Mouse (Mus musculus) lung, adult 10 weeks (tissue): ENCODE data around the gene C2cd2. TPM values are rescaled to one million over a fixed set of nuclear protein-coding genes. Genes with fewer than 3 reads are reported as not detected.

Experiments
- polyA plus RNA-seq: library from polyadenylated mRNA; stranded (reverse); fragments of 350-450 nt; fragmentation: Illumina TruSeq; extraction: RNeasy Lipid Tissue Mini Kit (QIAGEN cat#74804); gene quantifications from one replicate; pipeline ENCODE4 v1.2.3, GENCODE M21; 2014; ENCODE audit warnings: low read depth, low replicate concordance; ENCODE audit not compliant: insufficient read depth

Gene C2cd2
- polyA plus RNA-seq, result 15.3 TPM

DNA sequence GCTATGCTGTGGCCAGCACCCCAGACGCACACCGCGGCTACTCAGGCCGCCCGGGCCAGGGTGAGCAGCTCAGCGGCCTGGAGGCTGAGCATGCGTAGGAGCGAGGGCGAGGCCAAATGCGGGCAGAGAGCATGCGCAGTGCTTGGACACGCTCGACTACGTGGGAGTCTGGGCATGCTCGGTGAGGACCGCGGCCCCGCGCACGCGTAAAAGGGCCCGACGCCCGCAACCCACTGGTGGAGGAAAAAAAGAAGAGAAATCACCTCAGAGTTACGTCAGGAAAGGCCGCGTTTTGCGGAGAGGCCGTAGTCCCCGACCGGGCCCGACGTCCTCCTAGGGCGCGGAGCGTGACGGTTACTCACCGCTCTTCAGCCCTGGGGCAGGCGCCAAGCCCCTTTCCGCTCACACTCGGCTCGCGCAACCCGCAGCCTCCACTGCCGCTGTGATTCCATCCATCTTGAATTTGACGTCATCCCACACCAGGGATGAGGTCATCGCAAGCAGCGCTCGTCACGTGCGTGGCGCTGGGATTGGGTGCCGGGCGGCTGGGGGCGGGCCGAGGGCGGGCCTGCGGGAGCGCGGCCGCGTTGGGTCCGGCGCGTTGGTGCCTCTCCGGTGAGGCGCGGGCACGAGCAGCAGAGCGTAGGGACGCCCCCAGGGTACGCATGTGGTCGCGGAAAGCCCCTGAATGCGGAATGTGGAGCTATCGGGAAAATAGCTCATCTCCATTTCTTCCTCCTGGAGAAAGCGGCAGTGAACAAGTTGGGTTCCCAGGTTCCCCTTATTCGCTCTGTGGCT, at the start of gene C2cd2, which contains the start of gene Zbtb21:
TSS of gene C2cd2 (minus strand) at position 448 of the 798 bp plus-strand sequence.
TSS of gene Zbtb21 (minus strand) at position 472 of the 798 bp plus-strand sequence.

DNA sequence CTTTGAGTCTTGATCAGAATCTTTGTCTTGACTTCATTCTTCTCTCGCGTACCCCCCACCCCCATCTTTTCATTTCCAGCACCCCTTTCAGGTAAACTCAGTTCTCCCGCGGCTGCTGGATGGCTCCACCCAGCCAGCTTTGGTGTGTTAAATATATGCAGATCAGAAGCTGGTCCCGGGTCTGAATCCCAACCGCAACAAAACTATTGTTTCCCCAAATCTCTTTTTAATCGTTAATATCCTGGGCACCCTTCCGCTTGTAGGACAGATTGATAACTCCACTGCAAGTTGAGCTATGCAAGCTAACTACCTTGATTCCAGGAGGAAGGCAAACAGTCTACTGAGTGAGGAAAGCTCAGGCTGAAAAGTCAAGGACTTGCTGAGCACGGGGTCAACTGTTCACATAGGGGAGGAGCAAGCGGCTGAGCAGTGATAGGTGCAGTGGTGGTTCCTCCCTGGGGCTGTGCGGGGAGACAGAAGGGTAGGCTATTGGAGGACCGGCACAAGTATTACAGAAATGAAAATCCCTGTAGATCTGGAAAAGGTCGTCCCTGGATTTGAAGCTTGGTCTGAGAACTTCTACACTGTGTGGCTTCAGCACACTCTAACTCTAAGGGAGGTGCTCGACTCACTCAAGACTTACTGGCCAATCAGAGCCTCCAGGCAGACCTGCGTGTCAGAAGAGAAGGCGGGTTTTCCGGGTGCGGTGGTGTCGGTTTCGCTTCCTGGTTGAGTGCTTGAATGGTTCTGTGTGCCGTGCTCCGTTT, 34.4 kb upstream of the C2cd2 start, which contains the start of gene B230307C23Rik:
TSS of gene B230307C23Rik (plus strand) at position 700 of the 767 bp plus-strand sequence.

DNA sequence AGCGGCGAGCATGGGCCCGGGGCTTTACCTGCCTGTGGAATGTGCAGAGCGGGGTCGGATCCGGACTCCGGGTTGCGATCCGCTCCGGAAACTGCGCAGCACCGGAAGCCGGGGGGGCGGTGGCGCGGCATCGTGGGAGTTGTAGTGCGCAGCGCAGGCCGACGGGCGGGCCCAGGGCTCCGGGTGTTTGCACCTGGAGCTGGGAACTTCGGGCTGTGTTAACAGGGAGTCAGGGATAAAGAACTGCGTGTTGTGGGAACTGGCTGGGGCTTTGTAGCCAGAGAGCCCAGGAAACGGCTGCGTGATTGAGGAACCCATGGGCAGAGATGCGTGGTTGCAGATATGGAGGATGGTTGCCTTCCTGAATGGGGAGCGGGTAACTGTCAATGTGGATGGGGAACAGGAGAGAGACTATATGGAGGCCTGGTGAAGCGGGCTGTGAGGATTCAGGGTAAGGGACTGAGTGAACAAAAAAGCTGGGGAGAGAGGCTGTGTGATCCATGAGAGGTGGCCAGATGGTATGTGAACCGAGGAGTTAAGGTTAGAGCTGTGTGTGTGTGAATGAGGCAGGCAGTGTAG, 110.6 kb downstream of the C2cd2 start, which contains the start of gene Prdm15:
TSS of gene Prdm15 (minus strand) at position 110 of the 579 bp plus-strand sequence.

Other genes with a start within 250 kb of the C2cd2 start
- gene Ripk4, start 198.8 kb downstream of the C2cd2 start, polyA plus RNA-seq, result 8.9 TPM
- 1.7 TPM for gene Prdm15, start 110.7 kb downstream of the C2cd2 start, polyA plus RNA-seq
- 6.9 TPM for gene Zbtb21, start within 50 bp of the C2cd2 start, polyA plus RNA-seq
- 6.8 TPM for gene B230307C23Rik, start 34.7 kb upstream of the C2cd2 start, polyA plus RNA-seq
- gene A630089N07Rik, start 119.9 kb upstream of the C2cd2 start, polyA plus RNA-seq, result 1.2 TPM